Mouse (Mus musculus): ENCODE measurements around the gene Sf3b3.

Gene Sf3b3

DNA sequence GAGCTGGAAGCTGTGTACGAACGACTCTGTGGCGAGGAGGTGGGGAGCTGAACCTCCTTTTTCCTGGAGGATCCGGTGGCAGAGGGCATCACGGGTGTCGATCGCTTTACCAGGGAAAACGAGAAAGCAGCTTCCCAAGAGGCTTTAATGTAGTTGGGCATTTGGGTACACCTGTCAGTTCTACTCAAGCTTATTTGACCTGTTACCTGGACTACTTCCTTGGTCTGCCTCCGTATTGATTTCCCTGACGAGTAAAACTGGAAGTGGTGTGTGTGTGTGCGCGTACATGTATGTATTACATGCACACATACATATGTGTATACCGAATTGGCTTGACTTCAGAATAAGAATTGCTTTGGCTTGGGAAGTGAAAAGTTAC is 573 bp upstream of the Sf3b3 start:
- no peak for DNase-seq

DNA sequence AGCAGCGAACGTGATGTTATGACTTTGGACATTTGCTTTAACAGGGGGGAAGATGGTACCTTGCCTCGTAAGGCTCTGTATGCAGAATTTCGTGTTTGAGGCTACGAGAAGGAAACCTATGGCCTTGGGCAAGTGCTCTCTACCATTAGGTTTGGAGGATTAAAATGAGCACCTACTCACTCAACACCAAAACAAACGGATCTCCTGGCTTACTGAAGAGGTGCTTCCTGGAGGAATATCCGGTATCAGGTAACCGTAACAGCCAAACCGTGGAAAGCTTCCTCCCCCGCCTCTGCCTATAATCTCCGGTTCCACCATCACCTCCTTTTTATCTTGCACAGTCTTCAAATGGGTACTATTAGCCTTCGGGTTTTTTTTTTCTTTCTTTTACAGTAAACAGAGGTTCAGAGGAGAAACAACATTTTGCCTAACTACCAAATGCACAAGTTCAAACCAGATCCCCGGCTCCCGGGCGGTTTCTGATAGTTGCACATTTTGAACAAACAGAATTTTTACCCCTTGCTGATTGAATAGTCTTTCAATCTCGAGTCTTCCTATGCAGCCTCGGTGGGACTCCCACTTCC is 674 bp downstream of the Sf3b3 start:
- DNase-seq = peak; percentile 37

DNA sequence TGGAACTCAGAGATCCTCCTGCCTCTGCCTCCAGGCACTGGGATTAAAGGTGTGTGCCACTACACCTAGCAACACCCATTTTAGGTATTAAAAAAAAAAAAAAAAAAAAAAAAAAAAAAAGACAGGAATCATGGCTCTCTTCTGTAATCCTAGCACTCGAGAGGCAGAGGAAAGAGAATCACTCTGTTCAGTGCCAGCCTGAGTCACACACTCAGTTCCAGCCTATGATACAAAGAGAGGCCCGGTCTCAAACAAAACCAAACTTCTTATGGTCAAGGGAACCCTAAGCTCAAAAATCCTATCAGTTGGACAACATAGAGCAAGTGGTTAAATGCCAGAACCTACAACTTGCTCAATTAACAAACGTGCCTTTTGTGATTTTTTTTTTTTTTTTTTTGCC is 1.6 kb downstream of the Sf3b3 start:
- DNase-seq = no peak

DNA sequence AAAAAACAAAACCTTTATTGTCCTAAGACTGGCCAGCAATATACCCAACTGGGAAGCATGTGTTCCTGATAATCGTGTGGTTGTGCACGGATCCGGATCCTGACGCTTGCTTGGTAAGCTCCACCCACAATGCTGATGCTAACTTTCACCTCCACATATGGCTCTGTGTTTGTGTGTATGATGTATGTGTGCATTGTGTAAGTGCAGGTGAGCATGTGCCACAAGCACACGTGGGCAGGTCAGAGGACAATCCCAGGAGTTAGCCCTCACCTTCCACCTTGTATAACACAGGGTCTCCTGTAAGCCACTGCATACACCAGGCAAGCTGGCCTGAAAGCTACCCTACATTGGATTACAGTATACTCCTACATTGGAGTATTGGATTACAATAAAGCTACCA is 3.4 kb downstream of the Sf3b3 start:
- DNase-seq = no peak

DNA sequence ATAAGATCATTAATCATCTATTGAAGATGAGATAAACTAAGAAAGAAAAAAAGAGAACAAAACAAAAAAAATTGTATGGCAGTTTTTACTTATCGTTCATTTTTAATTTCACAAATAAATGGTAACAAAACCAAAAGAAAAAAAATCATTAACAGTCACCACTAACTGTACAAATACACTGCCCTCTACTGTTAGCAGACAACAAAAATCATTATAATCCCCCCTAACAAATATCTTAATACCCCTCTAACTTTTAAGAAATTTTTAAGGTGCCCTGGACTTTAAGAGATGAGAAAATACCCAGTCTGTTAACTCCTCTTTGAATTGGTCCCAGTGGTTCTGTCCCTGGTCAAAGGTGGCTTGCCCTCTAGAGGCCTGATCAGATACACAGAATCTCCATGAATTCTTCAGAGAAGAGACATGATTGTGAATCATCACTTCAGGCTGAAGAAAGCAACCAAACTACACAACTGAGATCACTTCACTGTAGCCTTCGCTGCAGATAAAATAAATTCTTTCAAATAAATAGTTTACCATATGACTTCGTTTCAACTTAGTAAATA is 4.5 kb downstream of the Sf3b3 start:
- no peak for DNase-seq

DNA sequence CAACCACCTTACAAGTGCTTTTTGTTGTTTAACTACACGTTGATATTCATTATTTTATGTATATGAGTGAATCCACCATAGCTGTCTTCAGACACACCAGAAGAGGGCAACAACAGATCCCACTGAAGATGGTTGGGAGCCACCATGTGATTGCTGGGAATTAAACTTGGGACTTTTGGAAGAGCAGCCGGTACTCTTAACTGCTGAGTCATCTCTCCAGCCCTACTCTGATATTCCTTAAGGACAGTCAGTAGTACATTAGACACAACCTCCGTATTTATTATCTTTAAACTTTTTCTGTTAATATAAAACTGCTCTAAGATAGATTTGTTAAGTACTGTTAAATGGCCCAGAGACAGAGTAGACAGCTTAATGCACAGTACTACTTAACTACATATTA is 14.6 kb downstream of the Sf3b3 start:
- no peak for DNase-seq

DNA sequence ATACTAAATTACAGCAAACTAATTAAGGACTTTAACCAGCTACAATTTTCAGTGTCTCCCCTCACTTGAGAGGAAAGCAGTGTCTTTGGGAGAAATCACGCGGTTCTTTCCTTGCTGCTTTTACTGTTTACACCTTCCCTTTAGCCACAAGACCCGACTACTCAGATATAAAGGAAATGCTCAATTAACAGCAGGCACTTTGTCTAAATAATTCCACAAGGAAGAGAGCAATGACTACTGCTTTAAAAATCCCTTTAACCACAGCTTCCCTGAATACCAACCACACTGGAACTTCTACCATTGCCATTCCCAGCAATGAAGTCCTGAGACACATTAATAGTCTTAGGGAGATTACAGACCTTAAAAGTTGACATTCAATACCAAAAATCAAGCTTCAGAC is 18.1 kb downstream of the Sf3b3 start:
- no peak for DNase-seq

DNA sequence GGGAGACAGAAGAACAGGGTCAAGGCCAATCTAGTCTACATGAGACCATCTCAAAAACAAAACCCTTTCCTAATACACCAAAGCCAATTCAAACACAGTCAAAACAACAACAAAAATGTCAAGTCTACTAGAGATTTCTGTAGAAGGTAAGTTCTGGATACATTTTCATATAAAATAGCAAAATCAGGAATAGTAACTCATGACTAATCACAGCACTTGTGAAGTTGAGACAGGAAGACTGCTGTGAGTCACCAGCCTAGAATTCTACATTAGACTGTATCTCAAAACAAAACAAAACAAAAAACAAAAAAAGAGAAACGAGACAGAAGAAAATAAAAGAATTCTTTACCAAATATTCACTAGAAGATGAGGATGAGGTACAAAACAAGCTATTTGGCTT is 21.7 kb downstream of the Sf3b3 start:
- DNase-seq = no peak

DNA sequence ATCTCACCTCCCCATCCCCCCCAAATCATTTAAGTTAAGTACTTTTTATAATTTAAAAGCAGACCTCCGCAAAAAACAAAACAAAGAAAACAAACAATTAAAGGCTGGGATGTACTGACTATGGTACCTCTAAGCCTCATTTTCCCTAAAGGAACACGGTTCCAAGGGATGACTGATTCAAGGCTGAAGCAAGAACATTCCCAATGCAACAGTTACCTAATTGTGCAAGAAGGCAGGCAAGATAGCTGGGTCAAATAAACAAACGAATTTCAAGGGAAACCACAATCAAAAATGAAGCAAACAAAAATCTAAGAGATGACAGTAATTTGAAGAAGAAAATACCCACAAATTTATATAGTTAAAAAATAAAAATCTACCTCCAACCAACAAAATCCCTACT is 24.6 kb downstream of the Sf3b3 start:
- no peak for DNase-seq

DNA sequence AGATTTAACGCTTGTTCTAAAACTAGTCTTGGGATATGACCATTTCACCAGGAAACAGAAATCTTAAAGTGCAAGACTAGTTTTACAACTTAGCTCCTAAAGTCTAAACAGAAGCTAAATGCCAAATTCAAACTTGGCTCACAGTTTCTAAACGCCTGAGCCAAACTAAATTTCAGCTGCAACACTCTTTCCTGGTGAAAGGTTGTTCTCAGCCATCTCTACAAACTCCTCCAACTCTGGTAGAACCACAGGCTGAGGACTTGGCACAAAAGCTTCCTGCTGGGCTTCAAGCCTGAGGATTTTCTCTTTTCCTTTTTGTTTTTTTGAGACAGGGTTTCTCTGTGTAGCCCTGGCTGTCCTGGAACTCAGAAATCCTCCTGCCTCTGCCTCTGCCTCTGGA is 26.3 kb downstream of the Sf3b3 start:
- no peak for DNase-seq

DNA sequence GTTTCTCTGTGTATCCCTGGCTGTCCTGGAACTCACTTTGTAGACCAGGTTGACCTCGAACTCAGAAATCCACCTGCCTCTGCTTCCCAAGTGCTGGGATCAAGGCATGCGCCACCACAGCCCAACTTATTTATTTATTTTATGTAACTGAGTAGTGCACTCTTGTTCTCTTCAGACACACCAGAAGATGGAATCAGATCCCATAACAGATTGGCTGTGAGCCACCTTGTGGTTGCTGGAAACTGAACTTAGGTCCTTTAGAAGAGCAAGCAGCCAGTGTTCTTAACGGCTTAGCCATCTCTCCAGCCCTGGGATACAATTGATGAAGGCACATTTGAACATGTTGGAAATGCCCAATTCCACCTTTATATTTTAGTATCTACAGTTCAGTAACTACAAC is 28.0 kb downstream of the Sf3b3 start:
- DNase-seq = peak; percentile 25

DNA sequence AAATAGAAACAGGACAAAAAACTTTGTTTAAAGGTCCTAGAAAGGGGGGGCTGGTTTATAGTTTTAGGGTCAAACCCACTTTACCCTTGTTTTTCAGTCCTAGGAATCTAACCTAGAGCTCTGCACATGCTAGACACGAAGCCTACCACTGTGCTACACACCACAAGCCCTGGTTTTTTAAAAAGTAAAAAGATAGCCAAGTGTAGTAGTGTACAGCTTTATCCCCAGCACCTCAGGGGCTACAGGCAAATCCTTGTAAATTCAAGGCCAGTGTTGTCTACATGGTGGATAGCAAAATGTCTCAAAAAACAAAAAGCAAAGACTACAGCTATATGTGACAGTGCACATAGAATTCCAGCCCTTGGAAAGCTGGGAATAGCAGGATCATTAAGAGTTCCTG is 29.6 kb downstream of the Sf3b3 start:
- DNase-seq = no peak

DNA sequence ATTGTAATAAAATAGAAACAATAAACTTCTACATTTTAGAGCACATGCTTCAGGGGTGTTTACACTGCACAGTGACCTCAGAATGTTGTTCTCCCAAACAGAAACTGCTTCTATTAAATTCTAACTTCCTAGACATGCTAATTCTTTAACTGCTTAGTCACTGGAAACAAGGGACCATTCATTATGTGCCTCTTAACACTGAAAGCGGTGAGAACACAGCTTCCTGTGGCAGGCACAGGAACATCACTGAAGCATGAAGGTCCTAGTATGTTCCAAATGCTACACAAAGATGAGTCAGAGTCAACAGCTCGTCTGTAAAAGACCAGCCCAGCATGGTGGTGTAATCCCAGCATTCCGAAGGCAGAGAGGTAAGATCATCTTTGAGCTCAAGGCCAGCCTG is 31.3 kb downstream of the Sf3b3 start:
- DNase-seq = no peak

DNA sequence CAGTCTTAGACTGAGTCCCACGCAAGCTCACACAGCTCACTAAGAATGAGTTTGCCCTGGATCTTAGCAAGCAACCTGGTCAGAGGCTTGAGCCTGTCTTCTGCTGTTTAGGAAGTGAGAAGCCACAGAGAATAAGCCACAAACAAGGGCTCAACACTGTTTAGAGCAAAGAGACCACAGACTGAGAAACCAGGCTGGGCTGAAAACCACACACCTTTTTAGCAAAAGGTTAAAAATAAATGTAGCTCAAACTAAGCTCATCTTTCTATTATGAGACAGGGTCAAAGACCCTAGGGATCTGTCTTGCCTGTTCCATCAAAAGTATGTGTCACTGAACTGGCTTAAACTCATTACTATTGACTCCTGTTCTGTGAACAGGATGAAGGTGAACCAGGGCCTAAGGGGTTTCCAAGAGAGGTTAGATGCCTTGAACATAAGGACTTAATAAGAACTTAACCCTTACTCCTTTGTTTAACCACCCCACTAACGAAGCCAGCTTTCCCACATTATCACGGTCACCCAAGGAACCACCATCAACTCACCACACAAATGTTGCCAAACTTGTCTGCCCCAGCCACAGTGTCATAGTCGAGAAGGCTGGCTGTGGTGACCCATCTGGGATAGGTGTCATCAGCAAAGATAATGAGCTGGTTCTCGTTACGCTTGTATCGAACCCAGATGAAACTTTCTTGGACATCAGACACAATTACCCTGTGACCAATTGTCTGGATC is 33.3 kb downstream of the Sf3b3 start:
- no peak for DNase-seq

DNA sequence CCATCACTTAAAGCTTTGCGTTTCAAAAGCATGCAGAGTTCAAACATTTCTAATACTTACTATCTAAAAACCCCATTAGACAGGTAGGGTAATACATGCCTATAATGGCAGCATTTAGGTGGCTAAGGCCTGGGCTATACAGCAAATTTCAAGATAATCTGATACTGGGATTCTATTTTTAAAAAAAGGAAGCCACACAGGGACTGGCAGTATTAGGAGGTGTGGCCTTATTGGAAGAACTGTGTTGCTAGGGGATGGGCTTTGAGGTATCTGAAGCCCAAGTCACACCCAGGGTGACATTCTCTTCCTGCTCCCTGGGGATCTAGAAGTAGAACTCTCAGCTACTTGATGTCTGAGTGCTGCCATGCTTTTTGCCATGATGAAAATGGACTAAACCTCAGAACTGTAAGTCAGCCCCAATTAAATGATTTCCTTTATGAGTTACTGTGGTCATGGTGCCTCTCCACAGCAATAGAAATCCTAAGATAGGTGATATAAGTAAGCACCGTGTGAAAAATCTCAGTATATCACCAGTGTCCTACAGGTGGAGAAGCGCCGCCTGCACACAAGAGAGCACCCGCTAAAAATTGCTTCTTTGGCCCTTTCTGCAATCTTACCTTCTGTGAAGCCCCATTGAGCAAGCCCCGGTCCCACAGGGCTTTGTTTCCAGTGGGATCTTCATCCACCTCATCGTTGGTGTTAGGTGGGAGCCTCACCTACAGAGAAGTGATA is 34.1 kb downstream of the Sf3b3 start:
- no peak for DNase-seq

DNA sequence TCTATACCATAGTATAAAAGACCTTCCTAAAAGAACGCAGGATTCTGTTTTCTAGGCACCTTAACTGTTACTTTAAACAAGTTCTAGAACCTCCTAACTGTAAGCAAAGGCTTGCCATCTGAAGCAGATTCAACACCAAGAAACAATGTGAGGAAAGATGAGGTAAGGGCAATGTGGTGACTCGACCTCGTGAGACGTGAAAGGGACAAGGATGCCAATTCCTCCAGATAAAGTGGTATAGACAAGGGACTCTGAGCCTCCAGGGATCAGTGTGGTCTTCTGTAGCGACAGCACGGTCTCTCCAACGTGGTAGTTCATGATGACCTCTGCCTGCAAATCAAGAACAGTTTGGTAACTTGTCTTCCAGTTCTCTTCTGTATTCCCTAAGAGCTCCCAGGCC is 34.8 kb downstream of the Sf3b3 start:
- no peak for DNase-seq

DNA sequence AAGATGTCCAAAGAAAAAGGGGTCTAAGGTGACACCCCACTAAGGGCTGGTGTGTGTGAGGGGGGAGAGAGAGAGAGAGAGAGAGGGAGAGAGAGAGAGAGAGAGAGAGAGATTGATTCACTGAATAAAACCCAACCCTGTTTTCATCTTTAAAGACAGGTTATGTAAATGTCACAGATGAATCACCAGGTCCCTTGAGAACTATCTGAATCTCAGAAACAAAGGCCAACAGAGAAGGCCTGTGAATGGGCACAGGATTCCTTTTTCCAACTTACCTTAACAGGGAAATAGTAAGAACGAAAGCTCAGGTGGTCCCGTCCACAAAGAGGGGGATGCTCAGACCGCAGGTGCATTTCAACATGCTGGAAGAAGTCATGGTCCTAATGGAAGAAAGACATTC is 35.5 kb downstream of the Sf3b3 start:
- no peak for DNase-seq

DNA sequence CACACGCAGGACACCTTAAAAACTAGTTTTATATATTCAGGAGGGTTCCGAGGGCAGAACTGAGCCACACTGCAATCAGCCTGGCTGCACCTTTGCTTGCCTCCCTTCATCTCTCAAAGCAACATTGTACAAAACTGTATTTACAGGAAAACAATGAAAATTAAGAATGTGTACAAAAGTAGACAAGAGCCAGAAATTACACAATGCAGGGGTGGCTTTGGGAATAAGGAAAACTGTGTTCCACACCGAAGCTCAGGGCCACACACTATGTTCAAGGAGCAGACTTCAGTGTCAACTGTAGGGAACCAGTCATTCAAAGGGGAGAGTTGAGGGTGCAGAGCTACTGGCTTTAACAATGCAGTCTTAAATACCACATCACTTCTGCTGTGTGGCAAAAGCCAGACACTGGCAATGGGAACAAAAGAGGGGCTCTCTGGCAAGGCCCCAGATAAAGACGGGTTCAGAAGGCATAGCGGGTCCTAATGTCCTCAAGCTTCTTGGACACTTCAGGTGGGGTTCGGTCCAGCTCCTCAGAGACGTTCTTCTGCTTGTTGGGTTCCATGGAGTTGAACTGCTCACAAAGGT is 36.0 kb downstream of the Sf3b3 start:
- no peak for DNase-seq

DNA sequence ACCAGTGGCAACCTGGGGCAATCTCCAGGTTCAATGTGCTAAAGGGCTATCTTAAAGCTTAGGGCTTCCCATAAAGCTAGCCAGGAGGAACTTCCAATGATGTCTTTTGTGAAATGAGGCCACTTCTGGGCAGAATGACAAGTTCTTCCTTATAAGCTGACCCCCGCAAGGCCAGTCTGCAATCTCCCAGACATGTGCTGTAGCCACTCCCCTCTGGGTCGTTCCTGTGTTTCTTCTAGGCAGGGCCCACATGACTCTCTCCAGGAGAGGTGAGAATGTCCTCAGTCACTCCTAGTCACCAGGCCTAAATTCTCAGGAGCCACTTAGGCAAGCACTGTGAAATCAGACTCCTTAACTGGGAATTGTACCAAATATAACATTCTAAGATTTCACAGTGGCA is 36.8 kb downstream of the Sf3b3 start:
- peak; percentile 67 for DNase-seq

DNA sequence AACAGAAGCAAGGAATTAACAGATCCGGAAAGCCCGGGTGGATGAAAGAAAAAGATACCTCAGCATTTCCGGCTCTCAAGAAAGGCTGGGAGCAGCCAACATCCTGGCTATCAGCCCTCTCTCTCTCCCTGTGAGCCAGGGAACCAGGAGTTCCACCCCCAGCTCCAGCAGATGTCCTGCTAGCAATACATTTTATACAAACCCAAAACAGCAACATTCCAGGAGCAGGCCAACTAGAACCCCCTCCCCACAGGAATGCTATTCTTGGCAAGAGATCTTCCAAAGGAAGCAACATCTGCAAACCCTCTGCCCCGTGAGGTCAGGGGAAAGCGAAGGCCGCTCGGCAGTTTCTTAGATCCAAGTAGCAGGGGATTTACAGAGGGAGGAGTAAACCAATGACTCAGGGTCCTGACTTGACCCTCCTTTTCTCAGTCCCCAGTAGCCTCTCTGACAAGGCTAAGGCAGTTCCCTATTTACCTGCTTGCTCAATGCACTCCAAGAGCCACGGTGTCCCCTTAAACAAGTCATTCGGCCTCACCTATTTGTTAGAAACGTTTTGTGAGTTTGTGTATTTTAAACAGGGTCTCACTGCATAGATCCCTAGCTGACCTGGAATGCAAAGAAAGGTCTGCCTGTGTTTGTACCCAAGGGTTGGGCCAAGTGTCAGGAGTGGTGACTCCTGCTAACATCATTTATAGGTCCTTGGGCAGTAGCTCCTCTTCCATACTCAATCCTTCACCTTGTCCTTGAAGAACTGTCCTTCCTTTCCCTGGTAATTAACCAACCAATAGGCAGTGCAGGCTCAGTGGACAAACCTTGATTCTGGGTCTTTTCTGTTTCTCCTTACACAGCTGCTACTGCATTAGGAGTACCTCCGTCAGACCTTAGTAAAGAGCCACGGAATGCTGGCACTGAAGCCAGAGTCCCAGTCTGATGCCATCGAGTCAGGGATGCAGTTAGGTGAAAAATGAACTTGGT is 37.8 kb downstream of the Sf3b3 start:
- DNase-seq = peak; percentile 69

DNA sequence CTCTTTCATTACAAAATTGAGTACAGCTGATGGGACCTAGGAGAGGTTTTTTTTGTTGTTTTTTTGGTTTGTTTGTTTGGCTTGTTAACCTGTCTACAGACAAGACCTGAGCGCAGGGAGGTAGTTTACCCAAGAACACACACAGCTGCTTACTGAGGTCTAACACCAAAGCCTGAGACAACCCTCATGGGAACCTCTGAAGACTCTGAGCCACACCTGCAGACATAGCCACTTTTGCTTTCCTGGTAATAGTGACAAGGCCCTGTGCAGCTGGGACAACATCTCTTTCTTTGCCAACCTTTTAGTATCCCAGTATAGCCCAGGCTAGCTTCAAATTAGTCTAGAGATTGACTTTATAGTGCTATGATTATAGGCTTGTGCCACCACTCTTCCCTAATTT is 40.4 kb downstream of the Sf3b3 start:
- no peak for DNase-seq

DNA sequence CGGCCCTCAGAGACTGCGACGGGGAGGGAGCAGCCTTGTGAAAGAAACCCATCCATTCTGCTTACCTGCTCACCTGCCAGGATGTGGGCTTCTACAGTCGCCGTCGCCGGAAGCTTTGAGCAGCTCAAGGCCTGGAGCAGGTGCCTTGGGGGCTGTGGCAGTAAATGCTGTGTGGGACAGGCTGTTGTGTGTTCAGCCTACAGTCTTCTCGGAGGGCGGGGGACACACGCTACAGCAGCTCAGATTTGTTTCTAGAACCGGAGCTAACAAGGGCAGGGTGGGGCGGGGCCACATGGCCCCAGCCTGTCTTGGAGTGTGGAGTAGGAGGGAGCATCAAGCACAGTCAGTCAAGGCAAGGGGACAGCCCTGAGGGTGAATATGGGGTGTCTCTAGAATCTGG is 40.9 kb downstream of the Sf3b3 start, which contains the start of gene Il34:
Gene Il34, minus strand, starts transcription at position 256 of the 400 bp plus-strand sequence.
- no peak for DNase-seq
